32 mouse cellular contexts compared by ENCODE assay signal in the genomic region with DNA sequence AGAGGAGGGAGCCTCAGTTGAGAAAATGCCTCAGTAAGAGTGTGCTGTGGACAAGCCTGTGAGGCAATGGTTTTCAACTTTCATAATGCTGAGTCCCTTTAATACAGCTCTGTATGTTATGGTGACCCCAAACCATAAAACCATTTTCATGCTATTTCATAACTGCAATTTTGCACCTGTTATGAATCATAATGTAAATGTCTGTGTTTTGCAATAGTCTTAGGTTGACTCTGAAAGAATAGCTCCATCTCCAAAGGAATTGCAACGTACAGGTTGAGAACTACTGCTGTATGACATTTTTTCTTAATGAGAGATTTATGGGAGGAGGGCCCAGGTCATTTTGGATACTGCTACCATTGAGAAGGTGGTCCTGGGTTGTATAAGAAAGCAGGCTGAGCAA. TPM values are rescaled to one million over a fixed set of nuclear protein-coding genes. Genes with fewer than 3 reads are reported as not detected.
A peak's percentile ranks its signal among the peaks of the same experiment; 100 is the strongest.
DNase-seq lines count a peak whose midpoint lies in the region; ATAC-seq and TF ChIP-seq lines count a peak whose summit lies in the region.
"Had no signal": no experiment of that assay in that cellular context is flagged by ENCODE, and none has a peak within 500 bp of the region (broad histone marks: within the 10 kb centered on the region; RNA-seq: fewer than 3 reads in every experiment).

No protein-coding gene starts in this region.

- H3K36me3 ChIP-seq in heart, embryonic 11.5 days (ENCODE audit: control insufficient read depth, insufficient read depth, low read length) = no peaks in the 10 kb centered on the region
- 0 out of 2 replicates have a peak, but pooled peaks cover 2% of the 10 kb centered on the region for H3K36me3 ChIP-seq in heart, embryonic 14.5 days (ENCODE audit: control insufficient read depth, insufficient read depth, low read length)
- H3K36me3 ChIP-seq in heart, postnatal 0 days (replicated peaks; ENCODE audit: control insufficient read depth, insufficient read depth, low read length) = no peaks in the 10 kb centered on the region
- no peaks in the 10 kb centered on the region for H3K36me3 ChIP-seq in heart, embryonic 10.5 days
- no peaks in the 10 kb centered on the region for H3K36me3 ChIP-seq in C2C12 (ENCODE audit: control insufficient read depth, insufficient read depth)
- H3K36me3 ChIP-seq: embryonic facial prominence, embryonic 10.5 days; embryonic facial prominence, embryonic 13.5 days; forebrain, embryonic 12.5 days; forebrain, embryonic 15.5 days; kidney, embryonic 15.5 days had no signal

- H3K4me2 ChIP-seq in heart, embryonic 11.5 days = peak overlapping the region; percentile 57
- peak overlapping the region; percentile 70 for H3K4me2 ChIP-seq in heart, embryonic 14.5 days (ENCODE audit: low read length)
- H3K4me2 ChIP-seq in heart, postnatal 0 days (ENCODE audit: low read depth, low read length) = peak overlapping the region; percentile 70
- H3K4me2 ChIP-seq: embryonic facial prominence, embryonic 13.5 days; forebrain, embryonic 12.5 days; forebrain, embryonic 15.5 days; hindbrain, embryonic 14.5 days; kidney, embryonic 15.5 days had no signal

- no peaks in the 10 kb centered on the region for H3K79me3 ChIP-seq in C2C12 (ENCODE audit: low read depth)

- 63% methylated on average over 1 of the region's 1 CpGs for WGBS in heart, embryonic 11.5 days (ENCODE audit: insufficient replicate concordance)
- 67% methylated on average over 1 of the region's 1 CpGs for WGBS in heart, embryonic 14.5 days
- WGBS in heart, postnatal 0 days = 44% methylated on average over 1 of the region's 1 CpGs
- 72% methylated on average over 1 of the region's 1 CpGs for WGBS in heart, embryonic 10.5 days

- H3K9ac ChIP-seq in heart, embryonic 11.5 days (ENCODE audit: low read depth, low read length) = no peak overlapping the region
- H3K9ac ChIP-seq in heart, embryonic 14.5 days (ENCODE audit: low read length) = peak overlapping the region; percentile 41; the same call in 1 of the 2 replicates
- H3K9ac ChIP-seq in heart, postnatal 0 days (replicated peaks; ENCODE audit: low read depth, low read length) = peak overlapping the region; percentile 12; the same call in 1 of the 2 replicates
- H3K9ac ChIP-seq: embryonic facial prominence, embryonic 13.5 days; forebrain, embryonic 12.5 days; forebrain, embryonic 15.5 days; hindbrain, embryonic 14.5 days; kidney, embryonic 15.5 days had no signal

- no peaks in the 10 kb centered on the region for H3K27me3 ChIP-seq in heart, embryonic 11.5 days (ENCODE audit: control insufficient read depth, insufficient read depth, low read length)
- no peaks in the 10 kb centered on the region for H3K27me3 ChIP-seq in heart, embryonic 14.5 days (ENCODE audit: control insufficient read depth, insufficient read depth, low read length)
- H3K27me3 ChIP-seq in heart, postnatal 0 days (ENCODE audit: control insufficient read depth, insufficient read depth, low read length) = no peaks in the 10 kb centered on the region
- no peaks in the 10 kb centered on the region for H3K27me3 ChIP-seq in heart, embryonic 10.5 days (ENCODE audit: insufficient read depth, poor library complexity, severe bottlenecking)
- H3K27me3 ChIP-seq in C2C12 (ENCODE audit: control insufficient read depth, insufficient read depth, insufficient read length) = no peaks in the 10 kb centered on the region
- H3K27me3 ChIP-seq: embryonic facial prominence, embryonic 13.5 days; forebrain, embryonic 12.5 days; forebrain, embryonic 15.5 days; kidney, embryonic 15.5 days had no signal

- H3K27ac ChIP-seq in heart, embryonic 11.5 days (ENCODE audit: low read depth, low read length) = no peak overlapping the region
- H3K27ac ChIP-seq in heart, embryonic 14.5 days (replicated peaks in 1 of 2; ENCODE audit: control insufficient read depth in 1 of 2, insufficient read depth in 1 of 2, low read depth in 2 of 2, low read length in 2 of 2) = peak overlapping the region in 1 of 2 experiments; percentile 28; a peak in 1 of 4 replicates
- peak overlapping the region; percentile 58 for H3K27ac ChIP-seq in heart, postnatal 0 days (ENCODE audit: low read depth)
- no peak overlapping the region for H3K27ac ChIP-seq in heart, embryonic 10.5 days
- H3K27ac ChIP-seq: embryonic facial prominence, embryonic 10.5 days; embryonic facial prominence, embryonic 13.5 days; forebrain, embryonic 12.5 days; forebrain, embryonic 15.5 days; hindbrain, embryonic 14.5 days; hindbrain, postnatal 0 days; kidney, embryonic 15.5 days had no signal

- no peak for TF ChIP-seq CTCF in heart, postnatal 0 days (IDR thresholded peaks at IDR 0.05; ENCODE audit: low read depth)
- no peak for TF ChIP-seq CTCF in C2C12 (IDR thresholded peaks at IDR 0.05; ENCODE audit: control insufficient read depth, insufficient read depth, insufficient read length)

- no peak overlapping the region for H3ac ChIP-seq in C2C12 (ENCODE audit: control insufficient read depth, insufficient read length, low read depth)

- no peak for TF ChIP-seq EP300 in heart, postnatal 0 days (IDR thresholded peaks at IDR 0.05; ENCODE audit: low read depth)

- no peaks in the 10 kb centered on the region for H3K4me1 ChIP-seq in heart, embryonic 11.5 days (ENCODE audit: control insufficient read depth, insufficient read depth, low read length)
- peaks cover 0 to 8% of the 10 kb centered on the region in 2 experiments; a peak in 2 of 4 replicates for H3K4me1 ChIP-seq in heart, embryonic 14.5 days (ENCODE audit: control insufficient read depth in 2 of 2, insufficient read depth in 2 of 2, low read length in 2 of 2)
- no peaks in the 10 kb centered on the region; the same call in 1 of the 2 replicates for H3K4me1 ChIP-seq in heart, postnatal 0 days (ENCODE audit: control insufficient read depth, insufficient read depth)
- no peaks in the 10 kb centered on the region; the same call in 1 of the 2 replicates for H3K4me1 ChIP-seq in heart, embryonic 10.5 days
- H3K4me1 ChIP-seq: embryonic facial prominence, embryonic 10.5 days; embryonic facial prominence, embryonic 13.5 days; forebrain, embryonic 12.5 days; forebrain, embryonic 15.5 days; kidney, embryonic 15.5 days had no signal

- no peak overlapping the region for H3K4me3 ChIP-seq in heart, embryonic 11.5 days (ENCODE audit: low read depth, low read length)
- H3K4me3 ChIP-seq in heart, embryonic 14.5 days (ENCODE audit: control insufficient read depth in 1 of 2, insufficient read depth in 1 of 2, low read depth in 1 of 2, low read length in 2 of 2) = peak overlapping the region; percentile 4 to 37; a peak in 3 of 4 replicates
- H3K4me3 ChIP-seq in heart, postnatal 0 days (ENCODE audit: low read depth, low read length) = peak overlapping the region; percentile 44
- H3K4me3 ChIP-seq in heart, embryonic 10.5 days = no peak overlapping the region; the same call in 1 of the 2 replicates
- no peak overlapping the region for H3K4me3 ChIP-seq in C2C12 (ENCODE audit: insufficient read depth, poor library complexity, severe bottlenecking)
- H3K4me3 ChIP-seq: embryonic facial prominence, embryonic 10.5 days; embryonic facial prominence, embryonic 13.5 days; erythroblast, embryonic 14.5 days; forebrain, embryonic 12.5 days; forebrain, embryonic 15.5 days; kidney, embryonic 15.5 days had no signal

- H3K9me3 ChIP-seq in heart, embryonic 11.5 days (replicated peaks; ENCODE audit: control insufficient read depth, low read length) = no peaks in the 10 kb centered on the region
- no peaks in the 10 kb centered on the region for H3K9me3 ChIP-seq in heart, embryonic 14.5 days (ENCODE audit: control insufficient read depth, low read length)
- H3K9me3 ChIP-seq in heart, postnatal 0 days (replicated peaks; ENCODE audit: control insufficient read depth, low read length) = no peaks in the 10 kb centered on the region
- H3K9me3 ChIP-seq in heart, embryonic 10.5 days = no peaks in the 10 kb centered on the region
- H3K9me3 ChIP-seq: embryonic facial prominence, embryonic 10.5 days; embryonic facial prominence, embryonic 13.5 days; forebrain, embryonic 12.5 days; forebrain, embryonic 15.5 days; kidney, embryonic 15.5 days had no signal

- DNase-seq in heart, postnatal 4 days = no peak
- no peak for DNase-seq in heart, adult 11 months
- DNase-seq in heart, postnatal 0 days (ENCODE audit: low spot score) = no peak
- DNase-seq in heart, embryonic 10.5 days (ENCODE audit: low spot score) = no peak
- no peak for DNase-seq in ovary, postnatal 10 days (ENCODE audit: low spot score)
- DNase-seq: adrenal gland, adult 8-10 months; adrenal gland, postnatal 25 days; cerebellum, adult 11-12 months; cerebellum, adult 8-10 months; cerebellum, postnatal 10 days; cerebellum, postnatal 36 days; embryo, embryonic 11 days; gastrocnemius, postnatal 25 days; heart, postnatal 36 days; kidney, adult 11 months; kidney, adult 8-10 months had no signal

- no peak for ATAC-seq in heart, embryonic 11.5 days (replicated peaks; ENCODE audit: insufficient number of reproducible peaks, low FRiP score, low TSS enrichment)
- ATAC-seq in heart, embryonic 14.5 days (ENCODE audit: insufficient number of reproducible peaks, insufficient read depth, low FRiP score, low read depth) = no peak
- no peak for ATAC-seq in heart, postnatal 0 days (ENCODE audit: insufficient read depth, low read depth)
- ATAC-seq: activated CD4-positive, CD25-positive, alpha-beta regulatory T cell, adult 4 months; forebrain, embryonic 15.5 days; hindbrain, postnatal 0 days; inflammation-experienced regulatory T-cells, adult 6 months had no signal

- H3K79me2 ChIP-seq in C2C12 (ENCODE audit: control insufficient read depth, insufficient read depth) = no peaks in the 10 kb centered on the region

RNA-seq across cellular contexts. Expression of gene Tnni3k, which starts 2.0 kb away (rescaled TPM):
- polyA plus RNA-seq in heart, embryonic 11.5 days (2014; fragmentation: Nextera tagmentation; extraction: Ambion mirVana) = 33.7 and 38.8 TPM in 2 replicates
- 100 to 1,000 TPM; 116 to 120 TPM for total RNA-seq in heart, postnatal 4 days (2021)
- 65.6 and 76.8 TPM in 2 replicates for polyA plus RNA-seq in heart, embryonic 14.5 days (2014; fragmentation: Nextera tagmentation; extraction: Ambion mirVana)
- total RNA-seq in heart, postnatal 0 days (2014; rRNA removed; ENCODE audit: low replicate concordance) = 101 and 108 TPM in 2 replicates
- polyA plus RNA-seq in heart, postnatal 0 days (2015; fragmentation: Nextera tagmentation; extraction: Ambion mirVana) = 92.9 and 99.9 TPM in 2 replicates
- polyA plus RNA-seq in heart, embryonic 10.5 days (2016; fragmentation: Nextera tagmentation; extraction: Ambion mirVana) = 14.2 and 34.0 TPM in 2 replicates
- 0.30 TPM for polyA plus RNA-seq in C2C12 (2012; fragmentation: generic; extraction: Trizol)
- total RNA-seq: adrenal gland, adult 8-10 months; adrenal gland, postnatal 25 days; ES-E14; gastrocnemius, adult 8-10 months; gastrocnemius, postnatal 25 days; hindbrain, postnatal 0 days had no signal
- polyA plus RNA-seq: activated CD4-positive, CD25-positive, alpha-beta regulatory T cell, adult 4 months; embryonic facial prominence, embryonic 10.5 days; erythroblast, embryonic 14.5 days; forebrain, embryonic 12.5 days; gonadal fat pad, adult 2 months; inflammation-experienced regulatory T-cells, adult 6 months; kidney, embryonic 15.5 days had no signal

RNA-seq across cellular contexts. Expression of gene Fpgt, which starts 40.0 kb away (rescaled TPM):
- polyA plus RNA-seq in heart, embryonic 11.5 days (2014; fragmentation: Nextera tagmentation; extraction: Ambion mirVana) = 13.0 and 14.4 TPM in 2 replicates
- 10 to 100 TPM; 10.5 to 11.6 TPM for total RNA-seq in heart, postnatal 4 days (2021)
- polyA plus RNA-seq in heart, embryonic 14.5 days (2014; fragmentation: Nextera tagmentation; extraction: Ambion mirVana) = 14.3 and 16.6 TPM in 2 replicates
- 15.0 and 51.5 TPM in 2 replicates for total RNA-seq in heart, postnatal 0 days (2014; rRNA removed; ENCODE audit: low replicate concordance)
- polyA plus RNA-seq in heart, postnatal 0 days (2015; fragmentation: Nextera tagmentation; extraction: Ambion mirVana) = 8.9 and 11.6 TPM in 2 replicates
- polyA plus RNA-seq in heart, embryonic 10.5 days (2016; fragmentation: Nextera tagmentation; extraction: Ambion mirVana) = 11.3 and 12.2 TPM in 2 replicates
- polyA plus RNA-seq in C2C12 (2012; fragmentation: generic; extraction: Trizol) = 3.3 TPM
- polyA plus RNA-seq: erythroblast, embryonic 14.5 days had no signal

RNA-seq across cellular contexts. Expression of gene Lrriq3, which starts 40.0 kb away (rescaled TPM):
- polyA plus RNA-seq in heart, embryonic 11.5 days (2014; fragmentation: Nextera tagmentation; extraction: Ambion mirVana) = 0.84 and 0.87 TPM in 2 replicates
- total RNA-seq in heart, postnatal 4 days (2021) = under 1 TPM; 0.32 to 0.33 TPM
- polyA plus RNA-seq in heart, embryonic 14.5 days (2014; fragmentation: Nextera tagmentation; extraction: Ambion mirVana) = 0.54 and 0.57 TPM in 2 replicates
- not detected in 2 replicates for total RNA-seq in heart, postnatal 0 days (2014; rRNA removed; ENCODE audit: low replicate concordance)
- 0.66 and 1.2 TPM in 2 replicates for polyA plus RNA-seq in heart, postnatal 0 days (2015; fragmentation: Nextera tagmentation; extraction: Ambion mirVana)
- polyA plus RNA-seq in heart, embryonic 10.5 days (2016; fragmentation: Nextera tagmentation; extraction: Ambion mirVana) = 0.74 and 0.80 TPM in 2 replicates
- 0.11 TPM for polyA plus RNA-seq in C2C12 (2012; fragmentation: generic; extraction: Trizol)
- polyA plus RNA-seq: activated CD4-positive, CD25-positive, alpha-beta regulatory T cell, adult 4 months; erythroblast, embryonic 14.5 days had no signal

Comparison
In these comparisons a context has a peak if more than half of its experiments do, and no peak if none do; other contexts are left out.
1. H3K4me3 ChIP-seq: peak in heart, embryonic 14.5 days (2 of 2) and heart, postnatal 0 days (single experiment); none in heart, embryonic 11.5 days (single experiment), heart, embryonic 10.5 days (single experiment) and C2C12 (single experiment).
2. RNA of gene Tnni3k, which starts 2.0 kb away (polyA plus RNA-seq): 92.9 to 99.9 TPM in heart, postnatal 0 days, 65.6 to 76.8 TPM in heart, embryonic 14.5 days, 33.7 to 38.8 TPM in heart, embryonic 11.5 days and 14.2 to 34.0 TPM in heart, embryonic 10.5 days; 0.30 TPM in C2C12 (single experiment); every median in the first group is over 10 times any median in the second.
3. Peak in every context shown above with its lines, with median percentiles within 50 percentile points of each other: H3K4me2 ChIP-seq.